Mouse (Mus musculus) thymus, adult 2 months (tissue): Measurements from ENCODE around the gene Tspan33. TPM values are rescaled to one million over a fixed set of nuclear protein-coding genes. Genes with fewer than 3 reads are reported as not detected.

ENCODE experiments used
- DNase-seq: peaks from one replicate; pipeline ENCODE4 v3.0.0; 2021
- H3K27ac ChIP-seq: fragments of 200-500 bp; 2 replicates; pipeline ENCODE4 v1.5.1; 2012; ENCODE audit warnings: low read length, control low read depth; ENCODE audit not compliant: control insufficient read depth, insufficient read depth
- H3K27me3 ChIP-seq: fragments of 200-500 bp; 2 replicates; pipeline ENCODE4 v1.6.1; 2012; ENCODE audit warnings: mild to moderate bottlenecking, low read length, moderate library complexity, mixed read lengths; ENCODE audit not compliant: control insufficient read depth, insufficient read depth
- H3K36me3 ChIP-seq: fragments of 200-500 bp; 2 replicates; pipeline ENCODE4 v1.6.1; 2012; ENCODE audit warnings: mild to moderate bottlenecking, low read length, moderate library complexity; ENCODE audit not compliant: control insufficient read depth, insufficient read depth
- H3K4me1 ChIP-seq: fragments of 200-500 bp; replicated peaks from 2 replicates; pipeline ENCODE4 v1.6.1; 2012; ENCODE audit warnings: low read length; ENCODE audit not compliant: control insufficient read depth, insufficient read depth
- H3K4me3 ChIP-seq: fragments of 200-500 bp; 2 replicates; pipeline ENCODE4 v1.5.1; 2012; ENCODE audit warnings: mild to moderate bottlenecking, low read length, control low read depth, moderate library complexity; ENCODE audit not compliant: control insufficient read depth, insufficient read depth
- CTCF ChIP-seq: fragments of 200-500 bp; IDR thresholded peaks from 2 replicates; pipeline ENCODE4 v1.5.1; 2012; ENCODE audit warnings: mild to moderate bottlenecking, control low read depth, low read length, moderate library complexity, borderline replicate concordance; ENCODE audit not compliant: control insufficient read depth, poor library complexity, insufficient read depth; ENCODE audit errors: extremely low read depth
- POLR2A ChIP-seq: fragments of 200-500 bp; IDR thresholded peaks from 2 replicates; pipeline ENCODE4 v1.6.1; 2012; ENCODE audit warnings: mild to moderate bottlenecking, low read length, control low read depth, moderate library complexity; ENCODE audit not compliant: control insufficient read depth, poor library complexity, insufficient read depth; ENCODE audit errors: extremely low read depth
- WGBS: fragments of 180-500 bp; shearing (Covaris S2); methylation state at CpG from one replicate; pipeline ENCODE4 v1.1.7; 2018; 5-methylcytosine and 5-hydroxymethylcytosine counted together
- polyA plus RNA-seq: library from polyadenylated mRNA; depleted of rRNA; stranded (reverse); fragments of >200 nt; gene quantifications from 2 replicates; pipeline ENCODE4 v1.2.3, GENCODE M21; 2012

The Tspan33 gene
- polyA plus RNA-seq, 1 experiment: 6.1 TPM

- WGBS: 82% methylated on average over 1 of the region's 1 CpGs
- H3K36me3 ChIP-seq: no peaks in the 10 kb centered on the region
- H3K27ac ChIP-seq: no peak overlapping the region
- H3K27me3 ChIP-seq: no peaks in the 10 kb centered on the region
- H3K4me1 ChIP-seq: no peaks in the 10 kb centered on the region
- DNase-seq: no peak
- TF ChIP-seq CTCF (no peak), POLR2A (no peak)
- no peak overlapping the region for H3K4me3 ChIP-seq
These were observed 32.7 kb downstream of the Tspan33 start for GRCm38 (mm10) chr6:29726576-29727200.

GRCm38 (mm10) chr6:29728035-29728434, 34.0 kb downstream of the Tspan33 start:
- no peak overlapping the region for H3K4me3 ChIP-seq
- no peak overlapping the region for H3K27ac ChIP-seq
- TF ChIP-seq CTCF (no peak), POLR2A (no peak)
- DNase-seq: no peak
- no peaks in the 10 kb centered on the region for H3K4me1 ChIP-seq
- WGBS: 89% methylated on average over 3 of the region's 3 CpGs
- H3K36me3 ChIP-seq: no peaks in the 10 kb centered on the region
- no peaks in the 10 kb centered on the region for H3K27me3 ChIP-seq

GRCm38 (mm10) chr6:29729491-29729890, 35.5 kb downstream of the Tspan33 start:
- TF ChIP-seq POLR2A: no peak
- no peak for TF ChIP-seq CTCF
- H3K27me3 ChIP-seq: no peaks in the 10 kb centered on the region
- no peak overlapping the region for H3K27ac ChIP-seq
- H3K4me1 ChIP-seq: no peaks in the 10 kb centered on the region
- no peak overlapping the region for H3K4me3 ChIP-seq
- DNase-seq: no peak
- H3K36me3 ChIP-seq: no peaks in the 10 kb centered on the region
- 71% methylated on average over 1 of the region's 1 CpGs for WGBS

- TF ChIP-seq POLR2A: 0 out of 2 replicates have a peak, but pooled peaks have one; percentile 38
- TF ChIP-seq CTCF: no peak
- DNase-seq: peak; percentile 75
- Histone ChIP-seq H3K4me3 (peak within 1 kb of the TSS; percentile 67), H3K27me3 (no peaks in the 10 kb centered on the region), H3K27ac (no peak within 1 kb of the TSS), H3K4me1 (peaks cover 20% of the 10 kb centered on the region), H3K36me3 (no peaks in the 10 kb centered on the region)
- WGBS: under 1% methylated on average over 28 of the region's 30 CpGs
These were observed 41.3 kb downstream of the Tspan33 start, which contains the start of gene Smo for GRCm38 (mm10) chr6:29735336-29735688. Gene Smo (plus strand): TSS chr6:29735503.

- no peaks in the 10 kb centered on the region for H3K27me3 ChIP-seq
- no peak overlapping the region for H3K27ac ChIP-seq
- no peaks in the 10 kb centered on the region for H3K36me3 ChIP-seq
- peak; percentile 52 for DNase-seq
- WGBS: under 1% methylated on average over 74 of the region's 75 CpGs
- no peak for TF ChIP-seq CTCF
- TF ChIP-seq POLR2A: 0 out of 2 replicates have a peak, but pooled peaks have one; percentile 11
- peaks cover 20% of the 10 kb centered on the region for H3K4me1 ChIP-seq
- peak overlapping the region; percentile 67 for H3K4me3 ChIP-seq
These were observed 41.8 kb downstream of the Tspan33 start for GRCm38 (mm10) chr6:29735689-29736451.

- Histone ChIP-seq H3K27ac (peak overlapping the region; percentile 20; the same call in 1 of the 2 replicates), H3K27me3 (no peaks in the 10 kb centered on the region), H3K36me3 (no peaks in the 10 kb centered on the region), H3K4me3 (peak overlapping the region; percentile 67), H3K4me1 (peaks cover 20% of the 10 kb centered on the region)
- 15% methylated on average over 13 of the region's 13 CpGs for WGBS
- TF ChIP-seq POLR2A: no peak
- TF ChIP-seq CTCF: no peak
- DNase-seq: no peak
These were observed 42.8 kb downstream of the Tspan33 start for GRCm38 (mm10) chr6:29736610-29737458.
